Mouse (Mus musculus) liver, embryonic 14.5 days (tissue): Measurements from ENCODE around the gene Gstm7.

ENCODE experiments used
- CTCF ChIP-seq: IDR thresholded peaks from 2 replicates; pipeline ENCODE4 v1.5.1; 2016; ENCODE audit warnings: antibody characterized with exemption, low read depth, control low read depth
- EP300 ChIP-seq: IDR thresholded peaks from 2 replicates; pipeline ENCODE4 v1.6.1; 2016; ENCODE audit warnings: antibody characterized with exemption, low read depth

DNA sequence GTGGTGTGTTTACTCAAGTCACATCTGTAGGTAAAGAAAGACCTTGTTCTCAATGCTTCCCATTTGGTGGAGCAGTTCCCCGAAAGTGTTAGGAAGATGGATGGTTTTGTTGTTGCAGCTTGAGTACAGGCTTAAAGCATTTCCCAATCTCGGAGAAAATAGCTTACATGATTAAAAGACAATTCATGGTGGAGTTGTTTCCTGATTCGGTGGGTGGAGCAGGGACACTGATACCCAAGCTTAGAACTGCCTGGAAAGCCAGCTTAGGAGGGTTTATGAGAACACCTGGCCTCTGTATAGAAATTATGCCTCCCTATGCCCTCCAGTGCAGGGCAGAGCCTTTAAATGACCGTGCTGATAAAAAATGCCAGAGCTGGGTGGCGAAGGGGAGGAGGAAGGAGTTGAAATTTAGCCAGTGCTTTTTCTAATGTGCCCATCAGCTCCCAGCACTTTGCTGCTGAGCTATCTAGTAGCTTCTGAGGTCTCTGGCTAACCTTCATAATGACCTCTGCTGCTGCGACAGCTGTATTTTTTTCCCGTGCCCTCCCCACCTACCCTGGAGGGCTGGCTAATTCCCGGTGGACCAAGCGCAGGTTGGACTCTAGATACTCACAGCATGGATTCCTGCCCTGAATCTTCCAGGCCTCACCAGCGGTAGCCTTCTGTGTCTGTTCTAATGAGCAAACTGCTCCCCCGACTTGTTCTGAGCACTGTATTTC lies 30.5 kb downstream of the Gstm7 start:
- TF ChIP-seq CTCF (no peak), EP300 (no peak)
